Mouse (Mus musculus): Measurements from ENCODE around the gene Cd164l2. TPM values are rescaled to one million over a fixed set of nuclear protein-coding genes. Genes with fewer than 3 reads are reported as not detected.

Gene Cd164l2
- total RNA-seq, 1 experiment: 2.2 TPM

DNA sequence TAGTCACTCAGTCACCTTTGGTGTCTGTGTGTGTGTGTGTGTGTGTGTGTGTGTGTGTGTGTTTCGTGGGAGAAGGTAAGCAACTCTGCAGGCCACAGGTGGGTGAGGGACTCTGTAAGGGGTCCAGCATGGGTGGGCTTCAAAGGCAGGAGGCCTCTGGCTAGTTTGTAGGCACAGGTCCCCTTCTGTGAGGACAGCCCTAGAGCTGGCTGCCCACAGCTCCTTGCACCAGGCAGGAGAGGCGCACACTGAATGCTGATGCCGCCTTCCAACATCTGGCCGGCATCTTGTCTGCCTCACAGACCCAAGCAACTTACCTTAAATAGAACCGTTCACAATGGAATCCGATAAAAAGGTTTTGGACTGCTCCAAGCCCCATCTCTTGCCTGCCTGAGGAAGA is 12.2 kb upstream of the Cd164l2 start:
- Histone ChIP-seq H3K36me3 (ENCODE audit: control insufficient read depth, insufficient read depth, low read length, poor library complexity, severe bottlenecking) (peaks cover 16% of the 10 kb centered on the region), H3K9ac (ENCODE audit: insufficient read depth, low read depth, low read length, poor library complexity, severe bottlenecking) (peak overlapping the region; percentile 38; the same call in 1 of the 2 replicates), H3K4me1 (ENCODE audit: control insufficient read depth in 2 of 2, insufficient read depth in 2 of 2, low read length in 2 of 2, poor library complexity in 1 of 2) (peaks cover 12 to 43% of the 10 kb centered on the region in 2 experiments), H3K4me3 (ENCODE audit: insufficient read depth in 1 of 2, low read depth in 1 of 2, low read length in 2 of 2, poor library complexity in 1 of 2, severe bottlenecking in 1 of 2) (no peak overlapping the region), H3K9me3 (ENCODE audit: control insufficient read depth, insufficient read depth, low read depth, low read length) (no peaks in the 10 kb centered on the region), H3K27ac (ENCODE audit: insufficient read depth, low read depth, low read length, poor library complexity, severe bottlenecking) (no peak overlapping the region)
- in situ Hi-C loops (cut with MboI; ENCODE audit: low sequenced_read_pairs in 2 of 2, unreplicated experiment in 2 of 2): no loop called here
- TF ChIP-seq MAFK (IDR thresholded peaks at IDR 0.05; ENCODE audit: insufficient read depth, low read depth, low read length): no peak
- no peak for TF ChIP-seq ZC3H11A (IDR thresholded peaks at IDR 0.05; ENCODE audit: borderline replicate concordance, low read depth, low read length)
- no peak for TF ChIP-seq CHD2 (IDR thresholded peaks at IDR 0.05; ENCODE audit: low read depth, low read length)
- TF ChIP-seq HCFC1 (IDR thresholded peaks at IDR 0.05; ENCODE audit: borderline replicate concordance, insufficient read depth, low read length): no peak
- TF ChIP-seq ZNF384 (IDR thresholded peaks at IDR 0.05; ENCODE audit: low read depth, low read length): no peak
- no peak for DNase-seq (ENCODE audit: low read depth, low spot score)

DNA sequence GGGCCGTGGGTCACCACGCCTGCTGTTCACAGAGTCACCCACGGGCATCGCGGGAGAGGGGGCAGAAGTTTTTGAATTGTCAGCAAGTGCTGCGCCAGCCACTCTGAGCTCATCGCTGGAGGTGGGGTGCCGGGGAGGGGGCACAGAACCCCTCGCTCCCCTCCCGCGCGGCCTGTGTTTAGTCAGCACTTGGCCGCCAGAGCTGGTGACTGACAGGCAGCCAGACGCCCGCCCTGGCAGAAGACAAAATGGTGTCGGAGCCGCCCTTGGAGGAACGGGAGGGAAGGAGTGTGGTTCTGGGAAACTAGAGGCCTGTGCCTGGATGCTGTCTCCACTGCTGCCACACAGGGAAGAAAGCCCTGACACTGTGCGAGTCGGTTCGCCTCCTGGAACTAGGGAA is 11.6 kb upstream of the Cd164l2 start:
- in situ Hi-C loops (cut with MboI; ENCODE audit: low sequenced_read_pairs in 2 of 2, unreplicated experiment in 2 of 2): no loop called here
- peak overlapping the region in 1 of 2 experiments; percentile 42; a peak in 2 of 4 replicates for H3K4me3 ChIP-seq (ENCODE audit: insufficient read depth in 1 of 2, low read depth in 1 of 2, low read length in 2 of 2, poor library complexity in 1 of 2, severe bottlenecking in 1 of 2)
- TF ChIP-seq HCFC1 (IDR thresholded peaks at IDR 0.05; ENCODE audit: borderline replicate concordance, insufficient read depth, low read length): no peak
- no peak for TF ChIP-seq MAFK (IDR thresholded peaks at IDR 0.05; ENCODE audit: insufficient read depth, low read depth, low read length)
- no peak for TF ChIP-seq CHD2 (IDR thresholded peaks at IDR 0.05; ENCODE audit: low read depth, low read length)
- no peak for TF ChIP-seq ZNF384 (IDR thresholded peaks at IDR 0.05; ENCODE audit: low read depth, low read length)
- TF ChIP-seq ZC3H11A (IDR thresholded peaks at IDR 0.05; ENCODE audit: borderline replicate concordance, low read depth, low read length): no peak
- no peak overlapping the region for H3K27ac ChIP-seq (ENCODE audit: insufficient read depth, low read depth, low read length, poor library complexity, severe bottlenecking)
- peaks cover 13% of the 10 kb centered on the region for H3K36me3 ChIP-seq (ENCODE audit: control insufficient read depth, insufficient read depth, low read length, poor library complexity, severe bottlenecking)
- H3K4me1 ChIP-seq (ENCODE audit: control insufficient read depth in 2 of 2, insufficient read depth in 2 of 2, low read length in 2 of 2, poor library complexity in 1 of 2): peaks cover 12 to 44% of the 10 kb centered on the region in 2 experiments
- H3K9ac ChIP-seq (ENCODE audit: insufficient read depth, low read depth, low read length, poor library complexity, severe bottlenecking): peak overlapping the region; percentile 38
- H3K9me3 ChIP-seq (ENCODE audit: control insufficient read depth, insufficient read depth, low read depth, low read length): no peaks in the 10 kb centered on the region
- no peak for DNase-seq (ENCODE audit: low read depth, low spot score)

DNA sequence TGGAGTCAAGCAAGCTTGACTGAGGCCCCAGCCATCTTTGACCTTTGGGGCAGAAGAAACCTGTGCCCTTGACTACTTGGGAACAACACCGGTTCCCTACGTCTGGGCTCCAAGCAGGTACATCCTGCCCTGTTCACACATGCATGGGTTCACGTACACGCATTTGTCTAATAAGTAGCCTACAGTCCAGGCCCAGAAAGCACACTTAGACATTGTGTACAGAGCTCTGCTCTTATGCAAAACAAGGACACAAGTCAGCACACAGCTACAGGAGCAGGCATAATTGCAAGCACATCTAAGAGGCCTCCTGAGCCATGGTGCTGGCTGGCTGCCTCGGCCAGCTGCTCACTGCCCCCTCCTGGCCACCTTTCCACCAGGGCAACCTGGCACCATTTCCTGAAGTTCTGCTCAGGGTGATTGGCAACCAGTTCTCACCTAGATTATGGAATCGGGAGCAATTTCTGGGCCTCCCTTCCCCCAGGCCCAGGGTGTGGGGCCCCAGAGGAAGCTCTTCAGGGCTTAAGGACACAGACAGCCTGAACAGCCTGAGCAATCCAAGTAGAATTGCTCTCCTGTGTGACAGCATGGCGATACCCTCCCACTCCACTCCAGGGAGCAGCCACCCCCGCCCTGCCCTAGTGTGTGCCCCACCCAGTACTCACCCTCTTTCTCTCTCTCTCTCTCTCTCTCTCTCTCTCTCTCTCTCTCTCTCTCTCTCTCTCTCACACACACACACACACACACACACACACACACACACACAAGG is 10.7 kb upstream of the Cd164l2 start:
- H3K4me3 ChIP-seq (ENCODE audit: insufficient read depth in 1 of 2, low read depth in 1 of 2, low read length in 2 of 2, poor library complexity in 1 of 2, severe bottlenecking in 1 of 2): peak overlapping the region in 1 of 2 experiments; percentile 5; a peak in 2 of 4 replicates
- no peaks in the 10 kb centered on the region for H3K9me3 ChIP-seq (ENCODE audit: control insufficient read depth, insufficient read depth, low read depth, low read length)
- peak overlapping the region; percentile 38; the same call in 1 of the 2 replicates for H3K9ac ChIP-seq (ENCODE audit: insufficient read depth, low read depth, low read length, poor library complexity, severe bottlenecking)
- peaks cover 11 to 42% of the 10 kb centered on the region in 2 experiments for H3K4me1 ChIP-seq (ENCODE audit: control insufficient read depth in 2 of 2, insufficient read depth in 2 of 2, low read length in 2 of 2, poor library complexity in 1 of 2)
- no peak for DNase-seq (ENCODE audit: low read depth, low spot score)
- in situ Hi-C loops (cut with MboI; ENCODE audit: low sequenced_read_pairs in 2 of 2, unreplicated experiment in 2 of 2): no loop called here
- H3K36me3 ChIP-seq (ENCODE audit: control insufficient read depth, insufficient read depth, low read length, poor library complexity, severe bottlenecking): peaks cover 6% of the 10 kb centered on the region
- no peak for TF ChIP-seq MAFK (IDR thresholded peaks at IDR 0.05; ENCODE audit: insufficient read depth, low read depth, low read length)
- TF ChIP-seq CHD2 (IDR thresholded peaks at IDR 0.05; ENCODE audit: low read depth, low read length): no peak
- TF ChIP-seq HCFC1 (IDR thresholded peaks at IDR 0.05; ENCODE audit: borderline replicate concordance, insufficient read depth, low read length): no peak
- no peak for TF ChIP-seq ZC3H11A (IDR thresholded peaks at IDR 0.05; ENCODE audit: borderline replicate concordance, low read depth, low read length)
- no peak for TF ChIP-seq ZNF384 (IDR thresholded peaks at IDR 0.05; ENCODE audit: low read depth, low read length)
- H3K27ac ChIP-seq (ENCODE audit: insufficient read depth, low read depth, low read length, poor library complexity, severe bottlenecking): no peak overlapping the region

DNA sequence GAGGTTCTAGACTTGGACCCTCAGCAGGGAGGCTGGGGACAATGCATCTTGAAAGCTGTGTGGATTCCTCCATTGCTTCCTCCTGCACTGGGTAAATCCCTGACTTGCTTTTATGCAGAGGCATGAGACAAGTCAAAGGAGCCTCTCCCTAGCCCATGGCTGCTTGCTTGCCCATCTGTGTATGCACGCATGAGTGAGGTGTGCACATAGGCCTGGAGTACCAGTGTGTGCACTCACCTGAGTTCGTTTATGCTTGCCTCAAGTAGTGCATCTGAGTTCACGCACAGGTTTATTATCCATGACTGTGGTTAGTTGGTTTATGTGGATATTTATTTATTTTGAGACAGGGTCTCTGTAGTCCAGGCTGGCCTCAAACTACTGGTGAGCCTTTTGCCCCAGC is 9.7 kb upstream of the Cd164l2 start:
- no peak for DNase-seq (ENCODE audit: low read depth, low spot score)
- H3K27ac ChIP-seq (ENCODE audit: insufficient read depth, low read depth, low read length, poor library complexity, severe bottlenecking): no peak overlapping the region; the same call in 1 of the 2 replicates
- H3K9ac ChIP-seq (ENCODE audit: insufficient read depth, low read depth, low read length, poor library complexity, severe bottlenecking): 0 out of 2 replicates have a peak overlapping the region, but pooled peaks have one; percentile 22
- peaks cover 5 to 35% of the 10 kb centered on the region in 2 experiments; a peak in 3 of 4 replicates for H3K4me1 ChIP-seq (ENCODE audit: control insufficient read depth in 2 of 2, insufficient read depth in 2 of 2, low read length in 2 of 2, poor library complexity in 1 of 2)
- in situ Hi-C loops (cut with MboI; ENCODE audit: low sequenced_read_pairs in 2 of 2, unreplicated experiment in 2 of 2): no loop called here
- no peaks in the 10 kb centered on the region for H3K9me3 ChIP-seq (ENCODE audit: control insufficient read depth, insufficient read depth, low read depth, low read length)
- no peak for TF ChIP-seq MAFK (IDR thresholded peaks at IDR 0.05; ENCODE audit: insufficient read depth, low read depth, low read length)
- H3K4me3 ChIP-seq (ENCODE audit: insufficient read depth in 1 of 2, low read depth in 1 of 2, low read length in 2 of 2, poor library complexity in 1 of 2, severe bottlenecking in 1 of 2): no peak overlapping the region
- no peaks in the 10 kb centered on the region; the same call in 1 of the 2 replicates for H3K36me3 ChIP-seq (ENCODE audit: control insufficient read depth, insufficient read depth, low read length, poor library complexity, severe bottlenecking)
